Mouse (Mus musculus): Measurements from ENCODE around the gene Ak9. TPM values are rescaled to one million over a fixed set of nuclear protein-coding genes. Genes with fewer than 3 reads are reported as not detected.

The Ak9 gene
- polyA plus RNA-seq, 1 experiment: not detected

DNA sequence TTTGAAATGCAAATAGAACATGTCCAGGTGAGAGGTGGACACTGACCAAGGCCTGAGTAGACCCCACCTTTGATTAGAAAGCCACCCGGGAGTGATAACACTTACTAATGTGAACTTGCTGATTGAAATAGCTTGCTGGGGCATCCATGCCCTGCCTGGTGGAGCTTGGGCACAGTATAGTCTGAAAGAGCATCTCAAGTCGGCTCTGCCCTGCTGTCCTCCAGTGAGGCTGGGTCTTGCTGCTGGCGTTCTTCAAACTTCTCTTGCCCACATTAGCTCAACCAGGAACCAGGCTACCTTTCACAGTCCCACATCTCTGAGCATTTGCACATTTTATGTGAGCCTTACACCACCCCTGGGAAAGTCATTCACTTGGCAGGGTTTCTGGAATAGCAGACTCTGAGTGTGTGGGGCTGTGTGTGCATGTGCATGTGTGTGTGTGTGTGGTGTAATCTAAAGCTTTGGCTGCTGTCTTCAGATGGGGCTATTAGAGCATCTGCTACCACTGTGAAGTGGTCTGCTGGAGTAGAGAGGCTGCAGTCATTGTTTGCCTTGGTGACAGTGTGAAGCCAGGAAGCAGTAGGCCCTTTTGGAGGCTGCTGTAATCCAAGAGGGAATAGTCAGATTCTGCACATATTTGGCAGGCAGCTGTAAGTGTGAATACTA lies 157.4 kb downstream of the Ak9 start:
- no peaks in the 10 kb centered on the region for H3K79me3 ChIP-seq (ENCODE audit: low read depth)
- no peaks in the 10 kb centered on the region for H3K79me2 ChIP-seq (ENCODE audit: control insufficient read depth, insufficient read depth)
- TF ChIP-seq CEBPB (IDR thresholded peaks at IDR 0.05; ENCODE audit: low read depth) (no peak), USF1 (IDR thresholded peaks at IDR 0.05; ENCODE audit: low read depth) (no peak), FOSL1 (IDR thresholded peaks at IDR 0.05; ENCODE audit: insufficient read depth, low read length, poor library complexity, severe bottlenecking) (no peak), MYOD1 (IDR thresholded peaks at IDR 0.05; ENCODE audit: control insufficient read depth, insufficient read length, low read depth) (no peak), MYOG (IDR thresholded peaks at IDR 0.05; ENCODE audit: control insufficient read depth, extremely low read depth, insufficient read length) (no peak), MAX (IDR thresholded peaks at IDR 0.05) (no peak), CTCF (IDR thresholded peaks at IDR 0.05; ENCODE audit: control insufficient read depth, insufficient read depth, insufficient read length) (no peak)
- H3ac ChIP-seq (ENCODE audit: control insufficient read depth, insufficient read length, low read depth): no peak overlapping the region
- H3K27me3 ChIP-seq (ENCODE audit: control insufficient read depth, insufficient read depth, insufficient read length): no peaks in the 10 kb centered on the region
- H3K4me3 ChIP-seq (ENCODE audit: insufficient read depth, poor library complexity, severe bottlenecking): no peak overlapping the region
- peaks cover 50% of the 10 kb centered on the region for H3K36me3 ChIP-seq (ENCODE audit: control insufficient read depth, insufficient read depth)

DNA sequence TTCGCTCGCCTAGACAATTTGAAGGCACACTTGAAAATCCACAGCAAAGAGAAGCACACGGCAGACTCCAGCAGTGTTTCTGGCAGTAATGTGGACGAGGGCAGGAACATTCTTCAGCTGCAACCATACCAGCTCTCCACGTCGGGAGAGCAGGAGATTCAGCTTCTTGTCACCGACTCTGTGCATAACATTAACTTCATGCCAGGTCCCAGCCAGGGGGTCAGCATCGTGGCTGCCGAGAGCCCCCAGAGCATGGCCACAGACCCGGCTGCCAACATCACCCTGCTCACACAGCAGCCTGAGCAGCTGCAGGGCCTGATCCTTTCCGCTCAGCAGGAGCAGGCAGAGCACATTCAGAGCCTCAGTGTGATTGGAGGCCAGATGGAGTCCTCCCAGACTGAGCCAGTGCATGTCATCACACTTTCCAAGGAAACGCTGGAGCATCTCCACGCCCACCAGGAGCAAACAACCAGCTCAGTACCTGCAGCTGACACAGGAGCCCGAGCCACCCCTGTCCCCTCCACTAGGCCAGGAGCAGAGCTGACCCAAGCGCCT lies 160.7 kb downstream of the Ak9 start:
- H3K79me3 ChIP-seq (ENCODE audit: low read depth): no peaks in the 10 kb centered on the region
- peaks cover 25% of the 10 kb centered on the region for H3K36me3 ChIP-seq (ENCODE audit: control insufficient read depth, insufficient read depth)
- no peak overlapping the region for H3K4me3 ChIP-seq (ENCODE audit: insufficient read depth, poor library complexity, severe bottlenecking)
- H3ac ChIP-seq (ENCODE audit: control insufficient read depth, insufficient read length, low read depth): no peak overlapping the region
- H3K79me2 ChIP-seq (ENCODE audit: control insufficient read depth, insufficient read depth): no peaks in the 10 kb centered on the region
- no peaks in the 10 kb centered on the region for H3K27me3 ChIP-seq (ENCODE audit: control insufficient read depth, insufficient read depth, insufficient read length)
- TF ChIP-seq MAX (IDR thresholded peaks at IDR 0.05) (no peak), CTCF (IDR thresholded peaks at IDR 0.05; ENCODE audit: control insufficient read depth, insufficient read depth, insufficient read length) (no peak), MYOD1 (IDR thresholded peaks at IDR 0.05; ENCODE audit: control insufficient read depth, insufficient read length, low read depth) (no peak), USF1 (IDR thresholded peaks at IDR 0.05; ENCODE audit: low read depth) (no peak), FOSL1 (IDR thresholded peaks at IDR 0.05; ENCODE audit: insufficient read depth, low read length, poor library complexity, severe bottlenecking) (no peak), CEBPB (IDR thresholded peaks at IDR 0.05; ENCODE audit: low read depth) (no peak), MYOG (IDR thresholded peaks at IDR 0.05; ENCODE audit: control insufficient read depth, extremely low read depth, insufficient read length) (no peak)

DNA sequence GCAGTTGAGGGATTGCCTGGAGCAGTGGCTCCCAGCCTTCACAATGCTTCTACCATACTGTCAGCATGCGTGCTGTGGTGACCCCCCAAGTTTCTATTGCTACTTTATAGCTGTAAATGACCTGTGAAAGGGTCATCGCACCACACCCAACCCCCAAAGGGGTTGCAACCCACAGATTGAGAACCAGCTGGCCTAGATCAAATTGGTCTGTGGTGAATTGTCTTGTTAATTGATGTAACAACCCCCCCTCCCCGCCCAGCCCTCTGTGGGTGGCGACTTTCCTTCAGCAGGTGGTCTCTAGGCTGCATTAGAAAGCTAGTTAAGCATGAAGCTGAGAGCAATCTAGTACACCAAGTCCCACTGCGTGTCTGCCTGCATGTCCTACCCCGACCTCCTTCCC lies 163.5 kb downstream of the Ak9 start:
- Histone ChIP-seq H3K4me3 (ENCODE audit: insufficient read depth, poor library complexity, severe bottlenecking) (no peak overlapping the region), H3ac (ENCODE audit: control insufficient read depth, insufficient read length, low read depth) (no peak overlapping the region), H3K36me3 (ENCODE audit: control insufficient read depth, insufficient read depth) (peaks cover 25% of the 10 kb centered on the region), H3K79me2 (ENCODE audit: control insufficient read depth, insufficient read depth) (no peaks in the 10 kb centered on the region), H3K27me3 (ENCODE audit: control insufficient read depth, insufficient read depth, insufficient read length) (no peaks in the 10 kb centered on the region), H3K79me3 (ENCODE audit: low read depth) (no peaks in the 10 kb centered on the region)
- no peak for TF ChIP-seq USF1 (IDR thresholded peaks at IDR 0.05; ENCODE audit: low read depth)
- no peak for TF ChIP-seq FOSL1 (IDR thresholded peaks at IDR 0.05; ENCODE audit: insufficient read depth, low read length, poor library complexity, severe bottlenecking)
- TF ChIP-seq MAX (IDR thresholded peaks at IDR 0.05): no peak
- no peak for TF ChIP-seq MYOD1 (IDR thresholded peaks at IDR 0.05; ENCODE audit: control insufficient read depth, insufficient read length, low read depth)
- TF ChIP-seq CTCF (IDR thresholded peaks at IDR 0.05; ENCODE audit: control insufficient read depth, insufficient read depth, insufficient read length): no peak
- TF ChIP-seq CEBPB (IDR thresholded peaks at IDR 0.05; ENCODE audit: low read depth): no peak
- no peak for TF ChIP-seq MYOG (IDR thresholded peaks at IDR 0.05; ENCODE audit: control insufficient read depth, extremely low read depth, insufficient read length)

GRCm38 (mm10) chr10:41470693-41471092 lies 166.9 kb downstream of the Ak9 start:
- H3K27me3 ChIP-seq (ENCODE audit: control insufficient read depth, insufficient read depth, insufficient read length): no peaks in the 10 kb centered on the region
- H3ac ChIP-seq (ENCODE audit: control insufficient read depth, insufficient read length, low read depth): no peak overlapping the region
- H3K36me3 ChIP-seq (ENCODE audit: control insufficient read depth, insufficient read depth): peaks cover 2% of the 10 kb centered on the region
- no peak overlapping the region for H3K4me3 ChIP-seq (ENCODE audit: insufficient read depth, poor library complexity, severe bottlenecking)
- H3K79me3 ChIP-seq (ENCODE audit: low read depth): no peaks in the 10 kb centered on the region
- TF ChIP-seq CEBPB (IDR thresholded peaks at IDR 0.05; ENCODE audit: low read depth) (no peak), CTCF (IDR thresholded peaks at IDR 0.05; ENCODE audit: control insufficient read depth, insufficient read depth, insufficient read length) (no peak), USF1 (IDR thresholded peaks at IDR 0.05; ENCODE audit: low read depth) (no peak), MAX (IDR thresholded peaks at IDR 0.05) (no peak), MYOG (IDR thresholded peaks at IDR 0.05; ENCODE audit: control insufficient read depth, extremely low read depth, insufficient read length) (no peak), FOSL1 (IDR thresholded peaks at IDR 0.05; ENCODE audit: insufficient read depth, low read length, poor library complexity, severe bottlenecking) (no peak), MYOD1 (IDR thresholded peaks at IDR 0.05; ENCODE audit: control insufficient read depth, insufficient read length, low read depth) (no peak)
- no peaks in the 10 kb centered on the region for H3K79me2 ChIP-seq (ENCODE audit: control insufficient read depth, insufficient read depth)

DNA sequence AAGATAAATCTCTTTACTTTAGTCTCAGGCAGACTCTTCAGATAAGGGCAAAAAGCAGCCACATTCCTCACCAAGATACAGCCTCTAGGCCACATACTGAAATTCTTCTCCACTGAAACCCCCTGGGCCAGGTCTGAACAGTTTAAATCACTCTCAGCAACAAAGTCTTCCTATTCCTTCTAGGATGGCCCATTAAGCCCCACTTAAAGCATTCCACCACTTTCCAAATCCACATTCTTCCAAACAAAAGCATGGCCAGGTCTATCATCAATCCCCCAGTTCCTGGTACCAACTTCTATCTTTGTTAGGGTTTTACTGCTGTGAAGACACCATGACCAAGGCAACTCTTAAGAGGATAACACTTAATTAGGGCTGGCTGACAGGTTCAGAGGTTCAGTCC lies 168.8 kb downstream of the Ak9 start:
- Histone ChIP-seq H3K36me3 (ENCODE audit: control insufficient read depth, insufficient read depth) (no peaks in the 10 kb centered on the region), H3K4me3 (ENCODE audit: insufficient read depth, poor library complexity, severe bottlenecking) (no peak overlapping the region), H3K27me3 (ENCODE audit: control insufficient read depth, insufficient read depth, insufficient read length) (no peaks in the 10 kb centered on the region), H3K79me3 (ENCODE audit: low read depth) (no peaks in the 10 kb centered on the region), H3ac (ENCODE audit: control insufficient read depth, insufficient read length, low read depth) (no peak overlapping the region), H3K79me2 (ENCODE audit: control insufficient read depth, insufficient read depth) (no peaks in the 10 kb centered on the region)
- TF ChIP-seq MYOG (IDR thresholded peaks at IDR 0.05; ENCODE audit: control insufficient read depth, extremely low read depth, insufficient read length) (no peak), MAX (IDR thresholded peaks at IDR 0.05) (no peak), MYOD1 (IDR thresholded peaks at IDR 0.05; ENCODE audit: control insufficient read depth, insufficient read length, low read depth) (no peak), CEBPB (IDR thresholded peaks at IDR 0.05; ENCODE audit: low read depth) (no peak), FOSL1 (IDR thresholded peaks at IDR 0.05; ENCODE audit: insufficient read depth, low read length, poor library complexity, severe bottlenecking) (no peak)

Data from C2C12 (cell line).